Mouse (Mus musculus) liver, adult 2 months (tissue): ENCODE measurements around the gene Bcl10. TPM values are rescaled to one million over a fixed set of nuclear protein-coding genes. Genes with fewer than 3 reads are reported as not detected.

Experiments
- DNase-seq: peaks from one replicate; pipeline ENCODE4 v3.0.0-alpha.2; 2011; ENCODE audit warnings: low read depth, low spot score; ENCODE audit errors: extremely low read depth
- H3K27ac ChIP-seq: fragments of 200-500 bp; replicated peaks from 2 replicates; pipeline ENCODE4 v1.5.1; 2012; ENCODE audit warnings: low read depth, mild to moderate bottlenecking, control low read depth, inconsistent platforms, low read length; ENCODE audit not compliant: insufficient read depth
- H3K27me3 ChIP-seq: fragments of 200-500 bp; 2 replicates; pipeline ENCODE4 v1.6.1; 2012; ENCODE audit warnings: mild to moderate bottlenecking, moderate library complexity, low read length, inconsistent platforms; ENCODE audit not compliant: control insufficient read depth, insufficient read depth
- H3K36me3 ChIP-seq: fragments of 200-500 bp; 2 replicates; pipeline ENCODE4 v1.6.1; 2012; ENCODE audit warnings: low read length, inconsistent platforms; ENCODE audit not compliant: control insufficient read depth, insufficient read depth
- H3K4me1 ChIP-seq: fragments of 200-500 bp; 2 replicates; pipeline ENCODE4 v1.6.1; 2011; ENCODE audit warnings: low read length; ENCODE audit not compliant: control insufficient read depth, insufficient read depth
- H3K4me3 ChIP-seq: fragments of 200-500 bp; 2 replicates; pipeline ENCODE4 v1.5.1; 2011; ENCODE audit warnings: low read depth, mild to moderate bottlenecking, control low read depth, low read length, moderate library complexity; ENCODE audit not compliant: insufficient read depth
- H3K79me2 ChIP-seq: fragments of 200-500 bp; 2 replicates; pipeline ENCODE4 v1.6.1; 2012; ENCODE audit warnings: inconsistent platforms, mild to moderate bottlenecking, low read length, moderate library complexity; ENCODE audit not compliant: control insufficient read depth, insufficient read depth
- H3K9ac ChIP-seq: fragments of 200-500 bp; 2 replicates; pipeline ENCODE4 v1.6.1; 2012; ENCODE audit warnings: low read depth, mild to moderate bottlenecking, control low read depth, inconsistent platforms, low read length
- CTCF ChIP-seq: fragments of 200-500 bp; IDR thresholded peaks from 2 replicates; pipeline ENCODE4 v1.5.1; 2011; ENCODE audit warnings: low read depth, low read length, control low read depth
- POLR2A ChIP-seq: fragments of 200-500 bp; IDR thresholded peaks from 2 replicates; pipeline ENCODE4 v1.6.1; 2011; ENCODE audit warnings: low read length, control low read depth; ENCODE audit not compliant: insufficient read depth; ENCODE audit errors: extremely low read depth
- WGBS: fragments of 180-500 bp; shearing (Covaris S2); methylation state at CpG from one replicate; pipeline ENCODE4 v1.1.7; 2018; 5-methylcytosine and 5-hydroxymethylcytosine counted together
- polyA plus RNA-seq: library from polyadenylated mRNA; depleted of rRNA; stranded (reverse); fragments of >200 nt; gene quantifications from 2 replicates; pipeline ENCODE4 v1.2.3, GENCODE M21; 2012
- total RNA-seq: library from RNA; depleted of rRNA; stranded (reverse); fragments of >200 nt; gene quantifications from 2 replicates; pipeline ENCODE4 v1.2.3, GENCODE M21; 2014

Gene Bcl10
- total and polyA plus RNA-seq, 2 experiments = 4.7 to 12.0 TPM

GRCm38 (mm10) chr3:145890346-145891132 is 32.1 kb upstream of the Bcl10 start:
- Histone ChIP-seq H3K4me3 (no peak overlapping the region), H3K9ac (no peak overlapping the region), H3K27me3 (no peaks in the 10 kb centered on the region), H3K79me2 (no peaks in the 10 kb centered on the region), H3K27ac (no peak overlapping the region), H3K4me1 (peaks cover 2% of the 10 kb centered on the region; the same call in 1 of the 2 replicates), H3K36me3 (no peaks in the 10 kb centered on the region)
- no peak for DNase-seq
- WGBS = 96% methylated on average over 18 of the region's 18 CpGs
- no peak for TF ChIP-seq POLR2A
- TF ChIP-seq CTCF = no peak

DNA sequence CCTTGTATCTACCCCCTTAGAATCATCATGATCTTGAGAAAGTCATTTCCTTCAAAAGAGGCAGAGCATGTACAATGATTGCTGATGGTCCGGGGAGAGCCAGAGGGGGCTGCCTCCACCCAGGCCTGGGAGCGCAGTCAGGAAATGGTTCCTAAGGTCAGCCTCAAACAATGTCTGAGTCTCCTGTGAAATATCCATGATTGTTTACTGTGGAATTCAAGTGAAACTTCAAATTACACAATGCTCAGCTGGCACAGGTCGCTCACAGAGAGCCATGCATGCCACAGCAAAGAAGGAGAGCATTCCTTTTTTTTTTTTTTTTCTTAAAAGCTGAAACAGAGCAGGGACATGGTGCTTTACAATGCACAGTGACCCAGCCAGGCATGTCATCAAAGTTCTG is 30.2 kb upstream of the Bcl10 start:
- peak; percentile 29 for DNase-seq
- 43% methylated on average over 3 of the region's 3 CpGs for WGBS
- Histone ChIP-seq H3K27ac (no peak overlapping the region), H3K27me3 (no peaks in the 10 kb centered on the region), H3K4me1 (no peaks in the 10 kb centered on the region; the same call in 1 of the 2 replicates), H3K9ac (no peak overlapping the region), H3K4me3 (no peak overlapping the region), H3K79me2 (no peaks in the 10 kb centered on the region), H3K36me3 (no peaks in the 10 kb centered on the region)
- TF ChIP-seq CTCF (no peak), POLR2A (no peak)

GRCm38 (mm10) chr3:145894131-145894530 is 28.5 kb upstream of the Bcl10 start:
- H3K9ac ChIP-seq = no peak overlapping the region
- H3K27me3 ChIP-seq = no peaks in the 10 kb centered on the region
- H3K79me2 ChIP-seq = no peaks in the 10 kb centered on the region
- H3K4me3 ChIP-seq = no peak overlapping the region
- no peak overlapping the region for H3K27ac ChIP-seq
- no peaks in the 10 kb centered on the region for H3K36me3 ChIP-seq
- no peaks in the 10 kb centered on the region; the same call in 1 of the 2 replicates for H3K4me1 ChIP-seq
- no peak for DNase-seq
- no peak for TF ChIP-seq CTCF
- TF ChIP-seq POLR2A = no peak
- 84% methylated on average over 12 of the region's 12 CpGs for WGBS

GRCm38 (mm10) chr3:145897749-145898148 is 24.9 kb upstream of the Bcl10 start:
- peak; percentile 46 for DNase-seq
- Histone ChIP-seq H3K79me2 (no peaks in the 10 kb centered on the region), H3K36me3 (no peaks in the 10 kb centered on the region), H3K9ac (no peak overlapping the region), H3K27me3 (no peaks in the 10 kb centered on the region), H3K4me3 (no peak overlapping the region), H3K4me1 (no peaks in the 10 kb centered on the region), H3K27ac (no peak overlapping the region)
- WGBS = 58% methylated on average over 11 of the region's 11 CpGs
- TF ChIP-seq CTCF = no peak
- TF ChIP-seq POLR2A = no peak

- no peak overlapping the region for H3K9ac ChIP-seq
- TF ChIP-seq POLR2A = no peak
- no peaks in the 10 kb centered on the region for H3K79me2 ChIP-seq
- H3K36me3 ChIP-seq = no peaks in the 10 kb centered on the region
- no peaks in the 10 kb centered on the region for H3K4me1 ChIP-seq
- peak; percentile 75 for DNase-seq
- no peak overlapping the region for H3K4me3 ChIP-seq
- H3K27me3 ChIP-seq = no peaks in the 10 kb centered on the region
- WGBS = 46% methylated on average over 8 of the region's 8 CpGs
- no peak overlapping the region for H3K27ac ChIP-seq
Measured at GRCm38 (mm10) chr3:145899832-145900231, 22.8 kb upstream of the Bcl10 start.

DNA sequence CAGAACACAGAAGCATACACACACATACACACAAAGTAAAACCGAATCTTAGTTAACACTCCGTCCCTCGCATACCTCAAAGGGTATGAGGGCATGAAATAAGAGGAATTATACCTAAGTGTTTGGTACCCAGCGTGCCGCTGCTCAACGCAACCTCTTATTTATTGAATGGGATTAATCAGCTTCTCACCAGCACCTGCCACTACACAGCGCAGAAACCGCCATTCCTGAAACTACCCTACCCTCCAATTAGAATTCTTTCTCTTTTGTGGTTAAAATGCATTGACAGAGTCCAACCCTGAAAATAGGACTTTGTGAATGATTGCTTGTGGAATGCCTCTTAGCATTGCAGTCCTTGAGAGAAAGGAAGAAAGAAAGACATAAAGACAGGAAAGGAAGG is 19.1 kb upstream of the Bcl10 start:
- Histone ChIP-seq H3K4me3 (no peak overlapping the region), H3K9ac (no peak overlapping the region), H3K27me3 (no peaks in the 10 kb centered on the region), H3K27ac (no peak overlapping the region), H3K4me1 (peaks cover 11% of the 10 kb centered on the region; the same call in 1 of the 2 replicates), H3K36me3 (no peaks in the 10 kb centered on the region), H3K79me2 (no peaks in the 10 kb centered on the region)
- no peak for DNase-seq
- WGBS = 95% methylated on average over 8 of the region's 8 CpGs
- TF ChIP-seq POLR2A = no peak
- TF ChIP-seq CTCF = no peak
